Mouse (Mus musculus) hindbrain, embryonic 12.5 days (tissue): ENCODE measurements around the gene Fam110a. TPM values are rescaled to one million over a fixed set of nuclear protein-coding genes. Genes with fewer than 3 reads are reported as not detected.

Source experiments
- microRNA counts: library from miRNA; unstranded; fragments of <30 nt; microRNA quantifications from one replicate; lab custom pipeline; 2017
- microRNA-seq: library from miRNA; unstranded; fragments of <30 nt; microRNA quantifications from one replicate; pipeline ENCODE4, GENCODE M21; 2017
- polyA plus RNA-seq: library from polyadenylated mRNA; unstranded; fragments of >200 nt; fragmentation: Nextera tagmentation; extraction: Ambion mirVana; gene quantifications from 2 replicates; pipeline ENCODE4 v1.2.1, GENCODE M21; 2016

Gene Fam110a
- polyA plus RNA-seq, 1 experiment from 2014 or later: 86.0 TPM

MicroRNA genes within 50 kb of the gene (microRNA counts, 519-probe panel; counts per million panel counts)
- 470 counts per million, percentile 58 among the panel's probes with 10 or more counts for microRNA mmu-miR-1953 (lab: Ali Mortazavi, UCI)

Small RNA genes lying within 50 kb of the gene (microRNA-seq; reads per million reads assigned to microRNA genes)
- gene Mir1953: 1.1 reads per million

Other genes with a start within 250 kb of the Fam110a start
- 45.2 and 47.9 TPM in 2 replicates for gene Psmf1, start 236.0 kb downstream of the Fam110a start, polyA plus RNA-seq
- 0.40 and 0.48 TPM in 2 replicates for gene Rspo4, start 137.3 kb downstream of the Fam110a start, polyA plus RNA-seq
- 0.14 and 0.20 TPM in 2 replicates for gene Angpt4, start 69.0 kb downstream of the Fam110a start, polyA plus RNA-seq
- 1.5 TPM in 2 replicates for gene Slc52a3, start 16.3 kb upstream of the Fam110a start, polyA plus RNA-seq
- 26.8 and 28.3 TPM in 2 replicates for gene Scrt2, start 101.3 kb upstream of the Fam110a start, polyA plus RNA-seq
- 13.8 and 15.3 TPM in 2 replicates for gene Srxn1, start 125.3 kb upstream of the Fam110a start, polyA plus RNA-seq
- 8.8 and 9.9 TPM in 2 replicates for gene Tcf15, start 163.3 kb upstream of the Fam110a start, polyA plus RNA-seq
- gene Csnk2a1, start 246.6 kb upstream of the Fam110a start, polyA plus RNA-seq: 88.4 and 90.6 TPM in 2 replicates